Mouse (Mus musculus) stomach, embryonic 16.5 days (tissue): ENCODE results near the gene Clip2. TPM values are rescaled to one million over a fixed set of nuclear protein-coding genes. Genes with fewer than 3 reads are reported as not detected.

Source experiments
- ATAC-seq: fragments of 200-750 bp; cut with Nextera tagmentation; 2 replicates; pipeline ENCODE4 v1.8.0; 2017; ENCODE audit warnings: moderate number of reproducible peaks, moderate TSS enrichment; ENCODE audit not compliant: insufficient read depth, low FRiP score
- H3K27ac ChIP-seq: fragments of 300-500 bp; sonication (generic); 2 replicates; pipeline ENCODE4 v1.5.1; 2014; ENCODE audit warnings: low read length
- H3K27me3 ChIP-seq: fragments of 300-500 bp; sonication (generic); 2 replicates; pipeline ENCODE4 v1.6.1; 2014; ENCODE audit warnings: low read length, control low read depth, mixed read lengths; ENCODE audit not compliant: control insufficient read depth, insufficient read depth
- H3K36me3 ChIP-seq: fragments of 300-500 bp; sonication (generic); 2 replicates; pipeline ENCODE4 v1.6.1; 2014; ENCODE audit warnings: low read length; ENCODE audit not compliant: control insufficient read depth, insufficient read depth
- H3K4me1 ChIP-seq: fragments of 300-500 bp; sonication (generic); 2 replicates; pipeline ENCODE4 v1.6.1; 2014; ENCODE audit warnings: low read length, control low read depth, mixed read lengths; ENCODE audit not compliant: control insufficient read depth, insufficient read depth
- H3K4me2 ChIP-seq: fragments of 300-500 bp; sonication (generic); 2 replicates; pipeline ENCODE4 v1.6.1; 2014; ENCODE audit warnings: low read depth, low read length, mixed read lengths
- H3K4me3 ChIP-seq: fragments of 300-500 bp; sonication (generic); replicated peaks from 2 replicates; pipeline ENCODE4 v1.5.1; 2014; ENCODE audit warnings: mild to moderate bottlenecking, low read length
- H3K9ac ChIP-seq: fragments of 300-500 bp; sonication (generic); 2 replicates; pipeline ENCODE4 v1.6.1; 2014; ENCODE audit warnings: low read length
- H3K9me3 ChIP-seq: fragments of 300-500 bp; sonication (generic); replicated peaks from 2 replicates; pipeline ENCODE4 v1.6.1; 2016; ENCODE audit warnings: low read length, control low read depth; ENCODE audit not compliant: control insufficient read depth
- WGBS: fragments of 180-500 bp; shearing (Covaris S2); extraction: QIAGEN DNeasy Blood & Tissue Kit; methylation state at CpG from one replicate; pipeline ENCODE4 v1.1.7; 2014; 5-methylcytosine and 5-hydroxymethylcytosine counted together
- polyA plus RNA-seq: library from polyadenylated mRNA; unstranded; fragments of >200 nt; fragmentation: Nextera tagmentation; extraction: Ambion mirVana; gene quantifications from 2 replicates; pipeline ENCODE4 v1.2.1, GENCODE M21; 2015

Gene Clip2
- 2.9 and 3.5 TPM in 2 replicates for polyA plus RNA-seq

- WGBS, result under 1% methylated on average over 61 of the region's 61 CpGs
- peak within 1 kb of the TSS; percentile 93 for H3K27ac ChIP-seq
- H3K27me3 ChIP-seq, result no peaks in the 10 kb centered on the region
- H3K9me3 ChIP-seq, result no peaks in the 10 kb centered on the region
- peak within 1 kb of the TSS; percentile 73 for H3K4me3 ChIP-seq
- H3K4me1 ChIP-seq, result peaks cover 23% of the 10 kb centered on the region
- H3K9ac ChIP-seq, result peak within 1 kb of the TSS; percentile 87
- peak; percentile 94 for ATAC-seq
- H3K36me3 ChIP-seq, result no peaks in the 10 kb centered on the region
- H3K4me2 ChIP-seq, result peak within 1 kb of the TSS; percentile 75
Measured at GRCm38 (mm10) chr5:134552110-134552972, at the start of gene Clip2. TSS of gene Clip2 (minus strand) at chr5:134552434.

GRCm38 (mm10) chr5:134597711-134598110 lies 45.5 kb upstream of the Clip2 start:
- Histone ChIP-seq H3K27me3 (no peaks in the 10 kb centered on the region), H3K4me2 (no peak overlapping the region), H3K9ac (no peak overlapping the region), H3K27ac (no peak overlapping the region), H3K4me3 (no peak overlapping the region), H3K4me1 (no peaks in the 10 kb centered on the region), H3K36me3 (peaks cover 21% of the 10 kb centered on the region; the same call in 1 of the 2 replicates), H3K9me3 (no peaks in the 10 kb centered on the region)
- ATAC-seq, result no peak
- 77% methylated on average over 10 of the region's 10 CpGs for WGBS

- no peak for ATAC-seq
- Histone ChIP-seq H3K36me3 (peaks cover 28% of the 10 kb centered on the region), H3K4me3 (no peak overlapping the region)
Measured at GRCm38 (mm10) chr5:134593093-134593492, 40.9 kb upstream of the Clip2 start.

GRCm38 (mm10) chr5:134592026-134592581 lies 39.9 kb upstream of the Clip2 start:
- no peak overlapping the region for H3K4me3 ChIP-seq
- H3K4me2 ChIP-seq, result no peak overlapping the region
- H3K27me3 ChIP-seq, result no peaks in the 10 kb centered on the region
- no peak overlapping the region for H3K9ac ChIP-seq
- 87% methylated on average over 11 of the region's 11 CpGs for WGBS
- peaks cover 21% of the 10 kb centered on the region for H3K36me3 ChIP-seq
- no peak overlapping the region for H3K27ac ChIP-seq
- no peaks in the 10 kb centered on the region for H3K4me1 ChIP-seq
- ATAC-seq, result no peak
- H3K9me3 ChIP-seq, result no peaks in the 10 kb centered on the region

More at GRCm38 (mm10) chr5:134593093-134593492, 40.9 kb upstream of the Clip2 start:
- H3K9ac ChIP-seq, result no peak overlapping the region
- WGBS, result 82% methylated on average over 9 of the region's 9 CpGs
- no peaks in the 10 kb centered on the region for H3K9me3 ChIP-seq
- no peaks in the 10 kb centered on the region for H3K4me1 ChIP-seq
- H3K27ac ChIP-seq, result no peak overlapping the region
- H3K4me2 ChIP-seq, result no peak overlapping the region
- H3K27me3 ChIP-seq, result no peaks in the 10 kb centered on the region

- H3K4me1 ChIP-seq, result no peaks in the 10 kb centered on the region
- H3K27me3 ChIP-seq, result no peaks in the 10 kb centered on the region
- WGBS, result 82% methylated on average over 3 of the region's 3 CpGs
- H3K9me3 ChIP-seq, result no peaks in the 10 kb centered on the region
- H3K36me3 ChIP-seq, result peaks cover 13% of the 10 kb centered on the region; the same call in 1 of the 2 replicates
- no peak for ATAC-seq
- no peak overlapping the region for H3K4me3 ChIP-seq
- H3K4me2 ChIP-seq, result no peak overlapping the region
- H3K9ac ChIP-seq, result no peak overlapping the region
- no peak overlapping the region for H3K27ac ChIP-seq
Measured at GRCm38 (mm10) chr5:134589900-134590299, 37.7 kb upstream of the Clip2 start.

GRCm38 (mm10) chr5:134584798-134585197 lies 32.6 kb upstream of the Clip2 start:
- no peak overlapping the region for H3K27ac ChIP-seq
- no peaks in the 10 kb centered on the region for H3K36me3 ChIP-seq
- no peaks in the 10 kb centered on the region for H3K9me3 ChIP-seq
- no peak overlapping the region for H3K9ac ChIP-seq
- no peaks in the 10 kb centered on the region for H3K27me3 ChIP-seq
- no peak overlapping the region for H3K4me3 ChIP-seq
- H3K4me1 ChIP-seq, result peaks cover 11% of the 10 kb centered on the region
- H3K4me2 ChIP-seq, result no peak overlapping the region
- 86% methylated on average over 5 of the region's 5 CpGs for WGBS
- no peak for ATAC-seq

- H3K27ac ChIP-seq, result no peak overlapping the region
- peaks cover 11% of the 10 kb centered on the region for H3K4me1 ChIP-seq
- ATAC-seq, result no peak
- H3K9ac ChIP-seq, result 0 out of 2 replicates have a peak overlapping the region, but pooled peaks have one; percentile 94
- peak overlapping the region; percentile 94 for H3K4me2 ChIP-seq
- no peaks in the 10 kb centered on the region for H3K9me3 ChIP-seq
- WGBS, result 65% methylated on average over 3 of the region's 3 CpGs
- peak overlapping the region; percentile 100 for H3K4me3 ChIP-seq
- H3K27me3 ChIP-seq, result no peaks in the 10 kb centered on the region
- no peaks in the 10 kb centered on the region for H3K36me3 ChIP-seq
Measured at GRCm38 (mm10) chr5:134583884-134584213, 31.6 kb upstream of the Clip2 start.

GRCm38 (mm10) chr5:134583006-134583883 lies 31.0 kb upstream of the Clip2 start:
- WGBS, result 23% methylated on average over 15 of the region's 15 CpGs
- peak overlapping the region; percentile 46; the same call in 1 of the 2 replicates for H3K27ac ChIP-seq

More at GRCm38 (mm10) chr5:134583006-134583883, 31.0 kb upstream of the Clip2 start:
- no peaks in the 10 kb centered on the region for H3K27me3 ChIP-seq
- H3K4me1 ChIP-seq, result peaks cover 11% of the 10 kb centered on the region
- H3K9ac ChIP-seq, result peak overlapping the region; percentile 94
- no peak for ATAC-seq
- no peaks in the 10 kb centered on the region for H3K9me3 ChIP-seq
- H3K4me2 ChIP-seq, result peak overlapping the region; percentile 94
- H3K36me3 ChIP-seq, result no peaks in the 10 kb centered on the region
- H3K4me3 ChIP-seq, result peak overlapping the region; percentile 100
